Mouse (Mus musculus) liver, embryonic 11.5 days (tissue): ENCODE measurements around the gene Pdcl2. TPM values are rescaled to one million over a fixed set of nuclear protein-coding genes. Genes with fewer than 3 reads are reported as not detected.

Source experiments
- ATAC-seq: fragments of 200-750 bp; cut with Nextera tagmentation; replicated peaks from 2 replicates; pipeline ENCODE4 v1.8.0; 2017; ENCODE audit warnings: moderate number of reproducible peaks, mild to moderate bottlenecking, moderate TSS enrichment, moderate library complexity; ENCODE audit not compliant: low FRiP score
- DNase-seq: peaks from one replicate; pipeline ENCODE4 v3.0.0-alpha.2; 2017; ENCODE audit warnings: low spot score
- H3K27ac ChIP-seq: fragments of 300-500 bp; sonication (generic); 2 replicates; pipeline ENCODE4 v1.5.1; 2014; ENCODE audit warnings: mild to moderate bottlenecking, low read depth, low read length, control low read depth
- H3K27me3 ChIP-seq: fragments of 300-500 bp; sonication (generic); replicated peaks from 2 replicates; pipeline ENCODE4 v1.6.1; 2014; ENCODE audit warnings: low read length, mixed read lengths; ENCODE audit not compliant: control insufficient read depth, insufficient read depth
- H3K36me3 ChIP-seq: fragments of 300-500 bp; sonication (generic); 2 replicates; pipeline ENCODE4 v1.6.1; 2014; ENCODE audit warnings: mild to moderate bottlenecking, low read length, moderate library complexity, mixed read lengths; ENCODE audit not compliant: control insufficient read depth, insufficient read depth
- H3K4me1 ChIP-seq: fragments of 300-500 bp; sonication (generic); replicated peaks from 2 replicates; pipeline ENCODE4 v1.6.1; 2014; ENCODE audit warnings: low read length, mixed read lengths; ENCODE audit not compliant: control insufficient read depth, insufficient read depth
- H3K4me2 ChIP-seq: fragments of 300-500 bp; sonication (generic); 2 replicates; pipeline ENCODE4 v1.6.1; 2014; ENCODE audit warnings: mild to moderate bottlenecking, control low read depth, moderate library complexity
- H3K4me3 ChIP-seq: fragments of 300-500 bp; sonication (generic); 2 replicates; pipeline ENCODE4 v1.5.1; 2014; ENCODE audit warnings: low read depth, low read length, control low read depth
- H3K9ac ChIP-seq: fragments of 300-500 bp; sonication (generic); 2 replicates; pipeline ENCODE4 v1.6.1; 2014; ENCODE audit warnings: low read depth, low read length, control low read depth
- H3K9me3 ChIP-seq: fragments of 300-500 bp; sonication (generic); 2 replicates; pipeline ENCODE4 v1.6.1; 2016; ENCODE audit warnings: low read length, inconsistent platforms, mixed read lengths; ENCODE audit not compliant: control insufficient read depth
- WGBS: fragments of 180-500 bp; shearing (Covaris S2); extraction: QIAGEN DNeasy Blood & Tissue Kit; methylation state at CpG from one replicate; pipeline ENCODE4 v1.1.7; 2014; 5-methylcytosine and 5-hydroxymethylcytosine counted together
- polyA plus RNA-seq: library from polyadenylated mRNA; unstranded; fragments of >200 nt; fragmentation: Nextera tagmentation; extraction: Ambion mirVana; gene quantifications from 2 replicates; pipeline ENCODE4 v1.2.1, GENCODE M21; 2014

Pdcl2 gene
- polyA plus RNA-seq, 1 experiment from 2014 or later: not detected

GRCm38 (mm10) chr5:76351537-76351936 lies 20.6 kb upstream of the Pdcl2 start:
- no peak for DNase-seq
- Histone ChIP-seq H3K36me3 (no peaks in the 10 kb centered on the region), H3K27me3 (no peaks in the 10 kb centered on the region), H3K9me3 (no peaks in the 10 kb centered on the region), H3K4me3 (no peak overlapping the region), H3K27ac (no peak overlapping the region), H3K4me1 (no peaks in the 10 kb centered on the region), H3K4me2 (no peak overlapping the region), H3K9ac (no peak overlapping the region)
- ATAC-seq: no peak
- WGBS: 79% methylated on average over 5 of the region's 5 CpGs

GRCm38 (mm10) chr5:76346137-76346536 lies 15.2 kb upstream of the Pdcl2 start:
- H3K27ac ChIP-seq: no peak overlapping the region
- no peak overlapping the region for H3K9ac ChIP-seq
- no peaks in the 10 kb centered on the region for H3K4me1 ChIP-seq
- H3K4me2 ChIP-seq: no peak overlapping the region
- DNase-seq (no peak), ATAC-seq (no peak)
- no peaks in the 10 kb centered on the region for H3K27me3 ChIP-seq
- WGBS: 65% methylated on average over 2 of the region's 2 CpGs
- H3K36me3 ChIP-seq: no peaks in the 10 kb centered on the region
- no peak overlapping the region for H3K4me3 ChIP-seq
- H3K9me3 ChIP-seq: no peaks in the 10 kb centered on the region

- no peak for ATAC-seq
- H3K4me3 ChIP-seq: no peak overlapping the region
- no peak for DNase-seq
- WGBS: 62% methylated on average over 2 of the region's 2 CpGs
- no peak overlapping the region for H3K9ac ChIP-seq
- H3K27me3 ChIP-seq: no peaks in the 10 kb centered on the region
- no peaks in the 10 kb centered on the region for H3K9me3 ChIP-seq
- no peak overlapping the region for H3K4me2 ChIP-seq
- no peaks in the 10 kb centered on the region for H3K4me1 ChIP-seq
- no peaks in the 10 kb centered on the region for H3K36me3 ChIP-seq
- H3K27ac ChIP-seq: no peak overlapping the region
Measured at GRCm38 (mm10) chr5:76340931-76341330, 10.0 kb upstream of the Pdcl2 start.

GRCm38 (mm10) chr5:76337100-76337499 lies 6.1 kb upstream of the Pdcl2 start:
- Histone ChIP-seq H3K9me3 (no peaks in the 10 kb centered on the region), H3K4me3 (no peak overlapping the region), H3K27me3 (no peaks in the 10 kb centered on the region), H3K9ac (no peak overlapping the region), H3K27ac (no peak overlapping the region), H3K4me1 (no peaks in the 10 kb centered on the region), H3K36me3 (no peaks in the 10 kb centered on the region), H3K4me2 (no peak overlapping the region)
- no peak for DNase-seq
- WGBS: 66% methylated on average over 8 of the region's 8 CpGs
- no peak for ATAC-seq

- no peaks in the 10 kb centered on the region for H3K9me3 ChIP-seq
- ATAC-seq (no peak), DNase-seq (no peak)
- no peaks in the 10 kb centered on the region for H3K27me3 ChIP-seq
- no peaks in the 10 kb centered on the region for H3K4me1 ChIP-seq
- no peak overlapping the region for H3K4me2 ChIP-seq
- WGBS: 85% methylated on average over 4 of the region's 4 CpGs
- H3K4me3 ChIP-seq: no peak overlapping the region
- H3K9ac ChIP-seq: no peak overlapping the region
- no peak overlapping the region for H3K27ac ChIP-seq
- no peaks in the 10 kb centered on the region for H3K36me3 ChIP-seq
Measured at GRCm38 (mm10) chr5:76333833-76334232, 2.9 kb upstream of the Pdcl2 start.

- H3K27me3 ChIP-seq: no peaks in the 10 kb centered on the region
- H3K4me3 ChIP-seq: no peak overlapping the region
- no peak for DNase-seq
- no peaks in the 10 kb centered on the region for H3K36me3 ChIP-seq
- no peak for ATAC-seq
- no peak overlapping the region for H3K4me2 ChIP-seq
- no peak overlapping the region for H3K27ac ChIP-seq
- H3K9me3 ChIP-seq: no peaks in the 10 kb centered on the region
- WGBS: 79% methylated on average over 2 of the region's 2 CpGs
- no peaks in the 10 kb centered on the region for H3K4me1 ChIP-seq
- H3K9ac ChIP-seq: no peak overlapping the region
Measured at GRCm38 (mm10) chr5:76327296-76327695, 3.7 kb downstream of the Pdcl2 start.

GRCm38 (mm10) chr5:76325113-76325512 lies 5.8 kb downstream of the Pdcl2 start:
- no peak overlapping the region for H3K4me3 ChIP-seq
- no peak overlapping the region for H3K27ac ChIP-seq
- no peaks in the 10 kb centered on the region for H3K4me1 ChIP-seq
- no peak for DNase-seq
- ATAC-seq: no peak
- H3K9me3 ChIP-seq: no peaks in the 10 kb centered on the region
- no peaks in the 10 kb centered on the region for H3K36me3 ChIP-seq
- no peak overlapping the region for H3K9ac ChIP-seq
- 87% methylated on average over 4 of the region's 4 CpGs for WGBS
- no peaks in the 10 kb centered on the region for H3K27me3 ChIP-seq
- H3K4me2 ChIP-seq: no peak overlapping the region

- no peak for DNase-seq
- Histone ChIP-seq H3K4me2 (no peak overlapping the region), H3K27ac (no peak overlapping the region), H3K27me3 (no peaks in the 10 kb centered on the region), H3K4me1 (no peaks in the 10 kb centered on the region), H3K4me3 (no peak overlapping the region), H3K36me3 (no peaks in the 10 kb centered on the region), H3K9ac (no peak overlapping the region), H3K9me3 (no peaks in the 10 kb centered on the region)
- ATAC-seq: no peak
- WGBS: 69% methylated on average over 11 of the region's 11 CpGs
Measured at GRCm38 (mm10) chr5:76321249-76322196, 9.4 kb downstream of the Pdcl2 start.

GRCm38 (mm10) chr5:76308206-76308605 lies 22.8 kb downstream of the Pdcl2 start:
- Histone ChIP-seq H3K9me3 (no peaks in the 10 kb centered on the region), H3K4me1 (no peaks in the 10 kb centered on the region; the same call in 1 of the 2 replicates), H3K9ac (no peak overlapping the region), H3K27ac (no peak overlapping the region), H3K36me3 (no peaks in the 10 kb centered on the region), H3K27me3 (no peaks in the 10 kb centered on the region), H3K4me3 (no peak overlapping the region), H3K4me2 (no peak overlapping the region)
- no peak for DNase-seq
- no peak for ATAC-seq
- WGBS: 60% methylated on average over 2 of the region's 2 CpGs
